Mouse (Mus musculus) heart, embryonic 14.5 days (tissue): ENCODE data around the gene Ppp2ca. TPM values are rescaled to one million over a fixed set of nuclear protein-coding genes. Genes with fewer than 3 reads are reported as not detected.

Experiments
- microRNA-seq: library from miRNA; unstranded; fragments of <30 nt; microRNA quantifications from one replicate; pipeline ENCODE4, GENCODE M21; 2016
- polyA plus RNA-seq: library from polyadenylated mRNA; unstranded; fragments of >200 nt; fragmentation: Nextera tagmentation; extraction: Ambion mirVana; gene quantifications from 2 replicates; pipeline ENCODE4 v1.2.1, GENCODE M21; 2014

Ppp2ca gene
- polyA plus RNA-seq, 1 experiment from 2014 or later = 86.7 TPM

Small RNA genes within 50 kb of the gene (microRNA-seq; reads per million reads assigned to microRNA genes)
- gene Gm24157 (not detected), gene Mir3061 (13.7 reads per million, percentile 26 among the genes with 10 or more reads in this experiment)

Other genes with a start within 250 kb of the Ppp2ca start
- 0.43 and 0.61 TPM in 2 replicates for gene Jade2, start 241.0 kb upstream of the Ppp2ca start, polyA plus RNA-seq
- gene Cdkn2aipnl, start 131.0 kb upstream of the Ppp2ca start, polyA plus RNA-seq = 68.5 and 69.3 TPM in 2 replicates
- gene Ube2b, start 97.9 kb upstream of the Ppp2ca start, polyA plus RNA-seq = 187 and 193 TPM in 2 replicates
- 9.1 and 10.1 TPM in 2 replicates for gene Cdkl3, start 94.5 kb upstream of the Ppp2ca start, polyA plus RNA-seq
- not detected in 2 replicates for gene Olfr1373, start 46.8 kb downstream of the Ppp2ca start, polyA plus RNA-seq
- not detected in 2 replicates for gene Olfr1371, start 115.3 kb downstream of the Ppp2ca start, polyA plus RNA-seq
- 468 and 534 TPM in 2 replicates for gene Skp1a, start 133.3 kb downstream of the Ppp2ca start, polyA plus RNA-seq
- gene Tcf7, start 184.3 kb downstream of the Ppp2ca start, polyA plus RNA-seq = 2.2 and 2.5 TPM in 2 replicates